1 mouse cellular context compared by ENCODE assay signal in genomic region chr2:30061215-30062166, GRCm38 (mm10).
A peak's percentile ranks its signal among the peaks of the same experiment; 100 is the strongest.
TF ChIP-seq lines count a peak whose summit lies in the region.

No protein-coding gene starts in this region.

TF ChIP-seq in CH12.LX, 34 proteins besides CTCF, POLR2A, EP300 and RAD21:
- TF ChIP-seq ZKSCAN1 (IDR thresholded peaks at IDR 0.05; ENCODE audit: borderline replicate concordance, low read depth, low read length), result no peak
- TF ChIP-seq TBP (conservative IDR thresholded peaks at IDR 0.05; ENCODE audit: low read depth, low read length), result peak; percentile 75; the same call in 1 of the 2 replicates
- TF ChIP-seq IRF4 (IDR thresholded peaks at IDR 0.05; ENCODE audit: low read depth, low read length), result no peak
- peak; percentile 40 for TF ChIP-seq ZMIZ1 (IDR thresholded peaks at IDR 0.05; ENCODE audit: low read depth, low read length)
- no peak for TF ChIP-seq KAT2A (IDR thresholded peaks at IDR 0.05; ENCODE audit: insufficient replicate concordance, low read length)
- 0 out of 2 replicates have a peak, but pooled peaks have one; percentile 12 for TF ChIP-seq ETS1 (conservative IDR thresholded peaks at IDR 0.05; ENCODE audit: low read depth, low read length)
- TF ChIP-seq PAX5 (IDR thresholded peaks at IDR 0.05; ENCODE audit: low read length), result no peak
- TF ChIP-seq MYC (IDR thresholded peaks at IDR 0.05; ENCODE audit: low read depth, low read length), result peak; percentile 84
- TF ChIP-seq MAX (IDR thresholded peaks at IDR 0.05; ENCODE audit: low read length), result peak; percentile 88
- no peak for TF ChIP-seq E2F4 (IDR thresholded peaks at IDR 0.05; ENCODE audit: insufficient replicate concordance, low read depth, low read length)
- no peak; the same call in none of the 2 replicates for TF ChIP-seq NELFE (IDR thresholded peaks at IDR 0.05; ENCODE audit: low read depth, low read length)
- TF ChIP-seq UBTF (IDR thresholded peaks at IDR 0.05; ENCODE audit: low read depth, low read length), result no peak
- no peak for TF ChIP-seq ZC3H11A (IDR thresholded peaks at IDR 0.05; ENCODE audit: low read depth, low read length)
- 0 out of 2 replicates have a peak, but pooled peaks have one; percentile 28 for TF ChIP-seq ELF1 (IDR thresholded peaks at IDR 0.05; ENCODE audit: low read depth, low read length)
- no peak for TF ChIP-seq TCF12 (IDR thresholded peaks at IDR 0.05; ENCODE audit: low read depth, low read length)
- peak; percentile 77 for TF ChIP-seq CHD2 (IDR thresholded peaks at IDR 0.05; ENCODE audit: low read length)
- TF ChIP-seq JUND (conservative IDR thresholded peaks at IDR 0.05; ENCODE audit: low read depth, low read length), result no peak
- TF ChIP-seq GABPA (IDR thresholded peaks at IDR 0.05; ENCODE audit: insufficient replicate concordance, low read depth, low read length), result no peak
- TF ChIP-seq MXI1 (IDR thresholded peaks at IDR 0.05; ENCODE audit: low read depth, low read length), result peak; percentile 95
- TF ChIP-seq USF1 (IDR thresholded peaks at IDR 0.05; ENCODE audit: low read depth, low read length), result no peak
- TF ChIP-seq JUN (IDR thresholded peaks at IDR 0.05; ENCODE audit: insufficient read depth, low read depth, low read length), result no peak
- TF ChIP-seq RCOR1 (conservative IDR thresholded peaks at IDR 0.05; ENCODE audit: low read depth, low read length), result no peak
- TF ChIP-seq POLR2AphosphoS2 (IDR thresholded peaks at IDR 0.05; ENCODE audit: low read depth, low read length), result no peak
- TF ChIP-seq HCFC1 (IDR thresholded peaks at IDR 0.05; ENCODE audit: low read depth, low read length), result peak; percentile 52; the same call in 1 of the 2 replicates
- peak; percentile 82 for TF ChIP-seq BHLHE40 (IDR thresholded peaks at IDR 0.05; ENCODE audit: low read depth, low read length)
- TF ChIP-seq USF2 (conservative IDR thresholded peaks at IDR 0.05; ENCODE audit: low read depth, low read length), result no peak
- TF ChIP-seq ZNF384 (IDR thresholded peaks at IDR 0.05; ENCODE audit: low read depth, low read length), result no peak
- peak; percentile 82 for TF ChIP-seq SIN3A (IDR thresholded peaks at IDR 0.05; ENCODE audit: low read length)
- no peak for TF ChIP-seq CHD1 (IDR thresholded peaks at IDR 0.05; ENCODE audit: low read depth, low read length)
- TF ChIP-seq SMC3 (IDR thresholded peaks at IDR 0.05; ENCODE audit: low read depth, low read length), result no peak
- peak; percentile 82; the same call in 1 of the 2 replicates for TF ChIP-seq MAZ (IDR thresholded peaks at IDR 0.05; ENCODE audit: low read depth, low read length)
- TF ChIP-seq MAFK (IDR thresholded peaks at IDR 0.05; ENCODE audit: insufficient replicate concordance, low read length), result no peak
- no peak for TF ChIP-seq NRF1 (IDR thresholded peaks at IDR 0.05; ENCODE audit: low read depth, low read length)
- 0 out of 2 replicates have a peak, but pooled peaks have one; percentile 34 for TF ChIP-seq MEF2A (IDR thresholded peaks at IDR 0.05; ENCODE audit: borderline replicate concordance, low read depth, low read length)
TF ChIP-seq in CH12.LX: peak in this region for 13.
